Mouse (Mus musculus) myocyte (in vitro differentiated cells): ENCODE measurements around the gene Ptpn13. TPM values are rescaled to one million over a fixed set of nuclear protein-coding genes. Genes with fewer than 3 reads are reported as not detected.

Source experiments
- H3K27me3 ChIP-seq: one replicate; pipeline ENCODE4 v1.6.1; 2011; ENCODE audit not compliant: control insufficient read depth, insufficient read depth, insufficient read length
- H3K36me3 ChIP-seq: one replicate; pipeline ENCODE4 v1.6.1; 2011; ENCODE audit not compliant: control insufficient read depth, insufficient read depth
- H3K4me2 ChIP-seq: one replicate; pipeline ENCODE4 v1.6.1; 2011; ENCODE audit warnings: low read depth, control low read depth
- H3K4me3 ChIP-seq: one replicate; pipeline ENCODE4 v1.5.1; 2011; ENCODE audit warnings: mild to moderate bottlenecking, control low read depth, moderate library complexity
- H3K79me2 ChIP-seq: one replicate; pipeline ENCODE4 v1.6.1; 2011; ENCODE audit not compliant: control insufficient read depth, insufficient read depth
- H3ac ChIP-seq: one replicate; pipeline ENCODE4 v1.6.1; 2011; ENCODE audit not compliant: control insufficient read depth, insufficient read length
- CEBPB ChIP-seq: IDR thresholded peaks from 2 replicates; pipeline ENCODE4 v1.6.1; 2011; ENCODE audit warnings: mild to moderate bottlenecking, moderate library complexity; ENCODE audit not compliant: poor library complexity, insufficient read depth, severe bottlenecking
- E2F4 ChIP-seq: IDR thresholded peaks from one replicate; pipeline ENCODE4 v1.6.1; 2011; ENCODE audit warnings: mild to moderate bottlenecking, control low read depth, moderate library complexity; ENCODE audit not compliant: insufficient read depth
- MAX ChIP-seq: IDR thresholded peaks from one replicate; pipeline ENCODE4 v1.6.1; 2011; ENCODE audit warnings: low read depth, mild to moderate bottlenecking, control low read depth
- MYOD1 ChIP-seq, 3 experiments: IDR thresholded peaks; one replicate each; pipeline ENCODE4 v1.6.1; 2011; ENCODE audit warnings: control low read depth in 2 of 3, low read depth in 2 of 3, mild to moderate bottlenecking in 2 of 3, moderate library complexity in 1 of 3; ENCODE audit not compliant: insufficient read length in 2 of 3, control insufficient read depth in 1 of 3
- MYOG ChIP-seq, 3 experiments: IDR thresholded peaks; one replicate each; pipeline ENCODE4 v1.6.1; 2011; ENCODE audit warnings: control low read depth in 2 of 3, low read depth in 2 of 3, mild to moderate bottlenecking in 2 of 3; ENCODE audit not compliant: insufficient read length in 2 of 3, control insufficient read depth in 1 of 3, insufficient read depth in 1 of 3
- POLR2A ChIP-seq: IDR thresholded peaks from one replicate; pipeline ENCODE4 v1.6.1; 2011; ENCODE audit warnings: low read depth, mild to moderate bottlenecking, control low read depth, moderate library complexity; ENCODE audit not compliant: insufficient read length
- POLR2AphosphoS2 ChIP-seq: IDR thresholded peaks from one replicate; pipeline ENCODE4 v1.6.1; 2011; ENCODE audit warnings: low read depth, control low read depth; ENCODE audit not compliant: insufficient read length
- REST ChIP-seq: IDR thresholded peaks from one replicate; pipeline ENCODE4 v1.6.1; 2011; ENCODE audit warnings: mild to moderate bottlenecking, control low read depth, moderate library complexity; ENCODE audit not compliant: insufficient read depth, insufficient read length
- SRF ChIP-seq: IDR thresholded peaks from one replicate; pipeline ENCODE4 v1.6.1; 2011; ENCODE audit warnings: low read depth; ENCODE audit not compliant: control insufficient read depth, insufficient read length
- TCF12 ChIP-seq: IDR thresholded peaks from one replicate; pipeline ENCODE4 v1.6.1; 2011; ENCODE audit warnings: mild to moderate bottlenecking, control low read depth; ENCODE audit not compliant: poor library complexity, insufficient read depth, severe bottlenecking
- TCF3 ChIP-seq: IDR thresholded peaks from one replicate; pipeline ENCODE4 v1.6.1; 2011; ENCODE audit warnings: low read depth, control low read depth; ENCODE audit not compliant: insufficient read length
- USF1 ChIP-seq: IDR thresholded peaks from one replicate; pipeline ENCODE4 v1.6.1; 2011; ENCODE audit warnings: low read depth, mild to moderate bottlenecking, control low read depth, moderate library complexity
- polyA plus RNA-seq: library from polyadenylated mRNA; unstranded; fragments of >200 nt; fragmentation: generic; extraction: Trizol; gene quantifications from one replicate; pipeline ENCODE4 v1.2.1, GENCODE M21; 2012; ENCODE audit warnings: missing spikeins

The Ptpn13 gene
- polyA plus RNA-seq, 1 experiment = 5.3 TPM

DNA sequence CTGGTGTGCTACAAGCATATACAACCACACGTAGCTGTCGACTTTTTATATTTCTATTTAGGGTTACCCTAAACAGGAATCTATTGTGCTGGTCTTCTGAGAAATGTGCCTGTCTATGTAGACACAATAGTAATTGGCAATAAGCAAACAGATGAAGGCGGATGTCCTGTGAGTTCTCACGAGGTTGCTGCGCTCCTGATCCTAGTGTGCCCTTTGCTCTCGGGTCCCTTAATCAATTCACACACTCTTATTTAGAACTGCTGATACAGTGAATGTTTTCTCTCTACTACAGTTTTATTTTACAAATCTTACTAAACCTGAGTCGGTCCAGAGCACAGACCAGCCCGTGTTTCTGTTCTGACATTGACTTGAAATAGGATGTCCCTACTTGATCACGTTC, 135.6 kb downstream of the Ptpn13 start:
- no peaks in the 10 kb centered on the region for H3K27me3 ChIP-seq
- H3K4me2 ChIP-seq = no peak overlapping the region
- H3K79me2 ChIP-seq = no peaks in the 10 kb centered on the region
- TF ChIP-seq MAX = no peak
- no peak for TF ChIP-seq REST
- no peak for TF ChIP-seq E2F4
- no peak for TF ChIP-seq CEBPB
- no peak for TF ChIP-seq SRF
- TF ChIP-seq POLR2AphosphoS2 = no peak
- TF ChIP-seq TCF3 = no peak
- TF ChIP-seq POLR2A = no peak
- no peak for TF ChIP-seq USF1
- TF ChIP-seq MYOD1 (IDR thresholded peaks at IDR 0.05; ENCODE audit: control insufficient read depth in 1 of 3, insufficient read length in 2 of 3, low read depth in 2 of 3) = no peak
- no peak for TF ChIP-seq MYOG (IDR thresholded peaks at IDR 0.05; ENCODE audit: control insufficient read depth in 1 of 3, insufficient read depth in 1 of 3, insufficient read length in 2 of 3, low read depth in 2 of 3)
- TF ChIP-seq TCF12 = no peak
- H3K4me3 ChIP-seq = no peak overlapping the region
- no peak overlapping the region for H3ac ChIP-seq
- H3K36me3 ChIP-seq = no peaks in the 10 kb centered on the region

DNA sequence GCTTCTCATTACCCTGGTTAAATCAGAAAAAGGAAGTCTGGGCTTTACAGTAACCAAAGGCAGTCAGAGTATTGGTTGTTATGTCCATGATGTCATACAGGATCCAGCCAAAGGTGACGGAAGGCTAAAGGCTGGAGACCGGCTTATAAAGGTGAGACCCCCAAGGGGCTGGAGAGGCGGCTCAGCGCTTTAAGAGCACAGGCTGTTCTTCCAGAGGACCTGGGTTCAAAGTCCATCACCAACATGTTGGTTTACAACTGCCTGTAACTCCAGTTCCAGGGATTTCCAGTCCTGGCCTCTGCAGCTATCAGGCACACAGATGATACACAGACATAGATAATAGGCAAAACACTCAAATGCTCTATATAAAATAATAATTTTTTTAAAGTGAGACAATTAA, 143.0 kb downstream of the Ptpn13 start:
- TF ChIP-seq E2F4 = no peak
- TF ChIP-seq REST = no peak
- no peak for TF ChIP-seq TCF3
- TF ChIP-seq POLR2A = no peak
- TF ChIP-seq CEBPB = no peak
- no peak for TF ChIP-seq POLR2AphosphoS2
- TF ChIP-seq MAX = no peak
- no peak for TF ChIP-seq MYOG (IDR thresholded peaks at IDR 0.05; ENCODE audit: control insufficient read depth in 1 of 3, insufficient read depth in 1 of 3, insufficient read length in 2 of 3, low read depth in 2 of 3)
- no peak for TF ChIP-seq USF1
- TF ChIP-seq MYOD1 (IDR thresholded peaks at IDR 0.05; ENCODE audit: control insufficient read depth in 1 of 3, insufficient read length in 2 of 3, low read depth in 2 of 3) = no peak
- no peak for TF ChIP-seq TCF12
- TF ChIP-seq SRF = no peak
- H3K4me2 ChIP-seq = no peak overlapping the region
- no peak overlapping the region for H3K4me3 ChIP-seq
- no peaks in the 10 kb centered on the region for H3K27me3 ChIP-seq
- no peak overlapping the region for H3ac ChIP-seq
- H3K36me3 ChIP-seq = no peaks in the 10 kb centered on the region
- H3K79me2 ChIP-seq = no peaks in the 10 kb centered on the region

GRCm38 (mm10) chr5:103569446-103569845, 144.5 kb downstream of the Ptpn13 start:
- no peak for TF ChIP-seq USF1
- TF ChIP-seq E2F4 = no peak
- no peak for TF ChIP-seq MYOG (IDR thresholded peaks at IDR 0.05; ENCODE audit: control insufficient read depth in 1 of 3, insufficient read depth in 1 of 3, insufficient read length in 2 of 3, low read depth in 2 of 3)
- TF ChIP-seq TCF3 = no peak
- no peak for TF ChIP-seq POLR2A
- H3K36me3 ChIP-seq = no peaks in the 10 kb centered on the region

DNA sequence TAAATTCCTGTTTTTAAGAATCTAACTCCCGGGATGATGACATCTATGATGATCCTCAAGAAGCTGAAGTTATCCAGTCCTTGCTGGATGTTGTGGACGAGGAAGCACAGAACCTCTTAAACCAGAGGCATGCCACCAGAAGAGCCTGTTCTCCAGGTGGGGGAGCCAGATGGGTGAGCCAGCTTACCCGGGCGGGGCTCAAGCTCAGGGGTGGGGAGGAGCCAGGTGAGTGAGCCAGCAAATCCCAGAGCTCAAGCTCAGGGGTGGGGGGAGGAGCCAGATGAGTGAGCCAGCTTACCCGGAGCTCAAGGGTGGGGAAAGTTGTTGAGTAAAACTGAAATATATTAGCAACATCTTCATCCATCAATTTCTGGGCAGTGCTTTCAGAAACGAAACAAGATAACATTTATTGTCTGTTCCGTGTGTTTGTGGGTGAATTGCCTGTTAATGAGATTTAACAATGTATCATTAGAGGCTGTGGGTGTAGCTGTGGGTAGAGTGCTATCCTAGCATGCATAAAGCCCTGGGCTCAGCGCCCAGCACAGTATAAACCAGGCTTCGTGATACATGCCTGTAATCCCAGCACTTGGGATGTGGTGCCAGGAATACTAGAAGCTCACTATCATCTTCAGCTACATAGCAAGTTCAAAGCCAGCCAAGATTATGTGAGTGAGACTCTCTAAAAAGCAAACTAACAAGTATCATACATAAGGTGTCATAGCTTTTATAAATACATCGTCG, 154.9 kb downstream of the Ptpn13 start:
- no peaks in the 10 kb centered on the region for H3K79me2 ChIP-seq
- no peak overlapping the region for H3K4me3 ChIP-seq
- H3ac ChIP-seq = no peak overlapping the region
- H3K36me3 ChIP-seq = no peaks in the 10 kb centered on the region
- no peak for TF ChIP-seq POLR2AphosphoS2
- no peak for TF ChIP-seq POLR2A
- no peak for TF ChIP-seq MYOG (IDR thresholded peaks at IDR 0.05; ENCODE audit: control insufficient read depth in 1 of 3, insufficient read depth in 1 of 3, insufficient read length in 2 of 3, low read depth in 2 of 3)
- no peak for TF ChIP-seq TCF3
- no peak for TF ChIP-seq USF1
- no peak for TF ChIP-seq E2F4
- TF ChIP-seq MYOD1 (IDR thresholded peaks at IDR 0.05; ENCODE audit: control insufficient read depth in 1 of 3, insufficient read length in 2 of 3, low read depth in 2 of 3) = no peak
- no peak for TF ChIP-seq MAX
- H3K4me2 ChIP-seq = no peak overlapping the region
- no peaks in the 10 kb centered on the region for H3K27me3 ChIP-seq

More at GRCm38 (mm10) chr5:103569446-103569845, 144.5 kb downstream of the Ptpn13 start:
- H3K4me3 ChIP-seq = no peak overlapping the region
- no peak overlapping the region for H3K4me2 ChIP-seq
- no peak overlapping the region for H3ac ChIP-seq
- H3K27me3 ChIP-seq = no peaks in the 10 kb centered on the region
- no peaks in the 10 kb centered on the region for H3K79me2 ChIP-seq

- TF ChIP-seq POLR2A = no peak
- no peak for TF ChIP-seq USF1
- Histone ChIP-seq H3ac (no peak overlapping the region), H3K4me3 (no peak overlapping the region), H3K4me2 (no peak overlapping the region), H3K36me3 (no peaks in the 10 kb centered on the region), H3K79me2 (no peaks in the 10 kb centered on the region), H3K27me3 (no peaks in the 10 kb centered on the region)
Measured at GRCm38 (mm10) chr5:103587219-103587618, 162.2 kb downstream of the Ptpn13 start.
